Mouse (Mus musculus) stomach, embryonic 15.5 days (tissue): Measurements from ENCODE around the gene Olfr1238. TPM values are rescaled to one million over a fixed set of nuclear protein-coding genes. Genes with fewer than 3 reads are reported as not detected.

ENCODE experiments used
- ATAC-seq: fragments of 200-750 bp; cut with Nextera tagmentation; 2 replicates; pipeline ENCODE4 v1.8.0; 2017; ENCODE audit warnings: low read depth, moderate number of reproducible peaks, moderate TSS enrichment; ENCODE audit not compliant: insufficient read depth, low FRiP score
- H3K27ac ChIP-seq: fragments of 300-500 bp; sonication (generic); 2 replicates; pipeline ENCODE4 v1.5.1; 2015; ENCODE audit warnings: mild to moderate bottlenecking, inconsistent platforms
- H3K27me3 ChIP-seq: fragments of 300-500 bp; sonication (generic); replicated peaks from 2 replicates; pipeline ENCODE4 v1.6.1; 2015; ENCODE audit warnings: inconsistent platforms
- H3K36me3 ChIP-seq: fragments of 300-500 bp; sonication (generic); 2 replicates; pipeline ENCODE4 v1.6.1; 2015; ENCODE audit warnings: inconsistent platforms
- H3K4me1 ChIP-seq: fragments of 300-500 bp; sonication (generic); 2 replicates; pipeline ENCODE4 v1.6.1; 2015; ENCODE audit warnings: inconsistent platforms
- H3K4me2 ChIP-seq: fragments of 300-500 bp; sonication (generic); 2 replicates; pipeline ENCODE4 v1.6.1; 2015; ENCODE audit warnings: mild to moderate bottlenecking, inconsistent platforms
- H3K4me3 ChIP-seq: fragments of 300-500 bp; sonication (generic); replicated peaks from 2 replicates; pipeline ENCODE4 v1.5.1; 2015; ENCODE audit warnings: inconsistent platforms
- H3K9ac ChIP-seq: fragments of 300-500 bp; sonication (generic); 2 replicates; pipeline ENCODE4 v1.6.1; 2015; ENCODE audit warnings: inconsistent platforms
- H3K9me3 ChIP-seq: fragments of 300-500 bp; sonication (generic); 2 replicates; pipeline ENCODE4 v1.6.1; 2016; ENCODE audit warnings: inconsistent platforms
- WGBS: fragments of 180-500 bp; shearing (Covaris S2); methylation state at CpG from one replicate; pipeline ENCODE4 v1.1.7; 2015; 5-methylcytosine and 5-hydroxymethylcytosine counted together
- polyA plus RNA-seq: library from polyadenylated mRNA; unstranded; fragments of >200 nt; fragmentation: Nextera tagmentation; extraction: Ambion mirVana; gene quantifications from 2 replicates; pipeline ENCODE4 v1.2.1, GENCODE M21; 2015

Olfr1238 gene
- polyA plus RNA-seq, result not detected in 2 replicates

DNA sequence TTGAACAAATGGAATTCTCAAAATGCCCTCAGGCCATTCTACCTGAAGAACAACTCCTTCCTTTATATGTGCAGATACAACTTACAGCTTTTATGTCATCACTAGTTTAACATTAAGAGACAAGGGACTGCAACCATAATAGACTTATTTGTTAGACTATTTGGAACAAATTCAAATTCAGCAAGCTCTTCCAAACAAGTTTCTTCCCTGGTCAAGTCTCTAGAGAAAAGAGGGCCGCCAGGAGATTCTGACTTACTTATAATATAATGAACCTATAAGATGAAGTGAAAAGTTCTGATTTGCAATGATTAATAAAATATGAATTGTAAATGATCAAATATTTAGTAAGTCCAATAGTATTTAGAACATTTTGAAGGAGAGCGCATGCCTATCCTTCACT lies at the start of gene Olfr1238:
TSS of gene Olfr1238 (minus strand) at position 101 of the 400 bp plus-strand sequence.
- Histone ChIP-seq H3K9me3 (no peaks in the 10 kb centered on the region), H3K4me2 (no peak within 1 kb of the TSS), H3K27ac (no peak within 1 kb of the TSS), H3K4me1 (no peaks in the 10 kb centered on the region), H3K9ac (no peak within 1 kb of the TSS), H3K27me3 (no peaks in the 10 kb centered on the region), H3K4me3 (no peak within 1 kb of the TSS), H3K36me3 (no peaks in the 10 kb centered on the region)
- 94% methylated on average over 2 of the region's 2 CpGs for WGBS
- no peak for ATAC-seq

DNA sequence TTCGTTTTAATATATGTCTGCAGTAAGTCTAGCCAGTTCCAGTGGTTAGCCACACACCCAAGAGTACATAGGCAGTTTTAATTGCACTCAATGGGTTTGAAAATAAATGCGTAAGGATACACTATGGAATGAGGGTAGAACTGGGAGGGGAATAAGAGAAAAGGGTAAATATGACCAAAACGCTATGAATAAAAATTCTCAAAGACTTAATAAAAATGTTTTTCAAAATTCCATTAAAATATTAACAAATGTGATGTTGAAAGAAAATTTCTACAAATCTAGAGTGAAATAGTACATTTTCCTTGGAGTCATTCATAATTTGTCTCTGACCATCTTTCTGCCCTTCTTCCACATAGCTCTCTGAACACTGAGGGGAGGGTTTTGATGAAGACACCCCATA lies 33.4 kb upstream of the Olfr1238 start, which contains the start of gene Olfr1240:
TSS of gene Olfr1240 (minus strand) at position 101 of the 400 bp plus-strand sequence.
- WGBS, result 81% methylated on average over 3 of the region's 3 CpGs
- Histone ChIP-seq H3K27me3 (no peaks in the 10 kb centered on the region), H3K4me1 (no peaks in the 10 kb centered on the region), H3K4me2 (no peak within 1 kb of the TSS), H3K9me3 (no peaks in the 10 kb centered on the region), H3K9ac (no peak within 1 kb of the TSS), H3K4me3 (no peak within 1 kb of the TSS), H3K36me3 (no peaks in the 10 kb centered on the region), H3K27ac (no peak within 1 kb of the TSS)
- no peak for ATAC-seq

DNA sequence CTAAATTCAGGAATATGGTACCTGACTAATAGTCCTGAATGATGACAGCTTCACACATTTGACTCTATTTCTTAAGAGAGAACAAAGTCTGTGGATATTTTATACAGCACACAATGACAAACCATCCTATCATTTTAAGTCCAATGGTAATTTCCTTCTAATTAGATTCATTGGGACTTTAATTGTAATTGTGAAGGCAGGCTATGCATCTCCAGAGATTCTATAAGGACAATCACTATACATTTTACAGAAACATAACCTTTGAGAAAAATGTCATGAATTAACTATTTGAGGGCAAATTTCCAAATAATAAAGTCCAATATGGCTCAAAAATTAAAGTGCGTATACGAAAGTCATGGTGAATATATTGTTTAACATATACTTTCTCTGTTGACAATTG lies 10.8 kb upstream of the Olfr1238 start, which contains the start of gene Olfr1239:
TSS of gene Olfr1239 (minus strand) at position 101 of the 400 bp plus-strand sequence.
- Histone ChIP-seq H3K27me3 (no peaks in the 10 kb centered on the region), H3K4me1 (no peaks in the 10 kb centered on the region), H3K27ac (no peak within 1 kb of the TSS), H3K9ac (no peak within 1 kb of the TSS), H3K36me3 (no peaks in the 10 kb centered on the region), H3K9me3 (no peaks in the 10 kb centered on the region), H3K4me2 (no peak within 1 kb of the TSS), H3K4me3 (no peak within 1 kb of the TSS)
- WGBS, result 81% methylated on average over 2 of the region's 2 CpGs
- no peak for ATAC-seq

GRCm38 (mm10) chr2:89414557-89414956 lies 5.1 kb upstream of the Olfr1238 start:
- no peaks in the 10 kb centered on the region for H3K4me1 ChIP-seq
- no peaks in the 10 kb centered on the region for H3K9me3 ChIP-seq
- H3K36me3 ChIP-seq, result no peaks in the 10 kb centered on the region
- H3K9ac ChIP-seq, result no peak overlapping the region
- no peak overlapping the region for H3K4me3 ChIP-seq
- H3K27ac ChIP-seq, result no peak overlapping the region
- ATAC-seq, result no peak
- WGBS, result 91% methylated on average over 1 of the region's 1 CpGs
- H3K27me3 ChIP-seq, result no peaks in the 10 kb centered on the region
- H3K4me2 ChIP-seq, result no peak overlapping the region

DNA sequence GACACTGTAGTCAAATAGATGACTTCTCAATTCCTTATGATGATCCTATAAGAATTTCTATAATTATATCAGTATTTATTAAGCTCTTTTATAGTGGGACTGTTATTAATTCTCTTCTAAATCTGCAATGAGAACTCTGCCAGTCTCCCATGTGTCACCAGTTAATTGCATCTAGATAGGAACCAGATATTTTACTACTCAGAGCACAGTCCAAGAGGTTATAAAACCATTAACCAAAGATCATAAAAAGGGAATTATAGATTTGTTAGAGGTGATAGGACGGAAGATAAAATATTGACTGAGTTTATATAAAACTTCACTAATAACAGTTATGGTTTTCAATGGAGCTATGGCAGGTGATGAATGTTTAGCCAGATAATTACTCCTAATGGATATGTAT lies 8.6 kb downstream of the Olfr1238 start:
- WGBS, result 71% methylated on average over 1 of the region's 1 CpGs
- Histone ChIP-seq H3K9ac (no peak overlapping the region), H3K4me3 (no peak overlapping the region), H3K27me3 (no peaks in the 10 kb centered on the region), H3K9me3 (no peaks in the 10 kb centered on the region), H3K36me3 (no peaks in the 10 kb centered on the region), H3K4me2 (no peak overlapping the region), H3K4me1 (no peaks in the 10 kb centered on the region), H3K27ac (no peak overlapping the region)
- ATAC-seq, result no peak

DNA sequence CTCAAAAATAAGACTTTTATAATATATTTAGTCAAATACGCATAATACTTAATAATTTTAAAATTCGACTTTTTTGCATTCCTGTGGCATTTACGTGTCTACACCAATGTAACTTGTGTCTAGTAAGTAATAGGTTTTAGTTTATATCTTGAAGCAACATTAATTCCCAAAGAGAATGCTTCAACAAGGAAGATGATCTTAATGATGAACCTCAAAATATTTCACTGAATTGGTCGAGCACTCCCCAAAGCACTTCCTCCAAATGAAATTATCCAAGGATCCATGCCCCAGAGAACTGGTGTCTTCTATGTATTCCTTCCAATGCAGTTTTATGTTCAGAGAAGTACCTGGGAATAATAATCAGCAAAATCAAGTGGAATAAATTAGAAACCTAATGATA lies 44.7 kb downstream of the Olfr1238 start, which contains the start of gene Olfr1234:
TSS of gene Olfr1234 (minus strand) at position 101 of the 400 bp plus-strand sequence.
- no peaks in the 10 kb centered on the region for H3K36me3 ChIP-seq
- H3K9me3 ChIP-seq, result no peaks in the 10 kb centered on the region
- no peaks in the 10 kb centered on the region for H3K4me1 ChIP-seq
- H3K27me3 ChIP-seq, result no peaks in the 10 kb centered on the region
- H3K4me2 ChIP-seq, result no peak within 1 kb of the TSS
- ATAC-seq, result no peak
- H3K9ac ChIP-seq, result no peak within 1 kb of the TSS
- no peak within 1 kb of the TSS for H3K4me3 ChIP-seq
- H3K27ac ChIP-seq, result no peak within 1 kb of the TSS
- 87% methylated on average over 4 of the region's 4 CpGs for WGBS

Other genes starting within 250 kb of the Olfr1238 start
- gene Olfr1224-ps1, start 245.6 kb downstream of the Olfr1238 start, polyA plus RNA-seq, result not detected in 2 replicates
- not detected in 2 replicates for gene Olfr1225, start 235.0 kb downstream of the Olfr1238 start, polyA plus RNA-seq
- gene Olfr1226, start 209.6 kb downstream of the Olfr1238 start, polyA plus RNA-seq, result not detected in 2 replicates
- gene Olfr1228, start 155.6 kb downstream of the Olfr1238 start, polyA plus RNA-seq, result not detected in 2 replicates
- gene Olfr1229, start 121.7 kb downstream of the Olfr1238 start, polyA plus RNA-seq, result not detected in 2 replicates
- not detected in 2 replicates for gene Olfr1230, start 112.4 kb downstream of the Olfr1238 start, polyA plus RNA-seq
- gene Olfr1231, start 102.6 kb downstream of the Olfr1238 start, polyA plus RNA-seq, result not detected in 2 replicates
- not detected in 2 replicates for gene Olfr1232, start 80.0 kb downstream of the Olfr1238 start, polyA plus RNA-seq
- not detected in 2 replicates for gene Olfr1233, start 67.3 kb downstream of the Olfr1238 start, polyA plus RNA-seq
- not detected in 2 replicates for gene Olfr1234, start 44.8 kb downstream of the Olfr1238 start, polyA plus RNA-seq
- gene Olfr1239, start 10.7 kb upstream of the Olfr1238 start, polyA plus RNA-seq, result not detected in 2 replicates
- not detected in 2 replicates for gene Olfr1240, start 33.3 kb upstream of the Olfr1238 start, polyA plus RNA-seq
- gene Olfr1241, start 77.5 kb upstream of the Olfr1238 start, polyA plus RNA-seq, result not detected in 2 replicates
- not detected in 2 replicates for gene Olfr1242, start 88.7 kb upstream of the Olfr1238 start, polyA plus RNA-seq
- not detected in 2 replicates for gene Olfr1243, start 121.8 kb upstream of the Olfr1238 start, polyA plus RNA-seq
- not detected in 2 replicates for gene Olfr1245, start 168.8 kb upstream of the Olfr1238 start, polyA plus RNA-seq
- not detected in 2 replicates for gene Olfr1246, start 183.5 kb upstream of the Olfr1238 start, polyA plus RNA-seq
- 0.03 TPM in 1 of 2 replicates, not detected in the other for gene Olfr1247, start 204.5 kb upstream of the Olfr1238 start, polyA plus RNA-seq
- gene Olfr1248, start 208.6 kb upstream of the Olfr1238 start, polyA plus RNA-seq, result not detected in 2 replicates
- gene Olfr1249, start 225.3 kb upstream of the Olfr1238 start, polyA plus RNA-seq, result not detected in 2 replicates